Mouse (Mus musculus): Measurements from ENCODE around the gene Slc27a5. TPM values are rescaled to one million over a fixed set of nuclear protein-coding genes. Genes with fewer than 3 reads are reported as not detected.

Gene Slc27a5
- polyA plus RNA-seq, 2 experiments: 0.26 TPM; not detected in 1

- Histone ChIP-seq H3K4me3 (replicated peaks; ENCODE audit: low read length) (peak overlapping the region; percentile 99), H3K27ac (replicated peaks; ENCODE audit: low read depth, low read length) (peak overlapping the region; percentile 99), H3K9me3 (ENCODE audit: control insufficient read depth, low read length) (no peaks in the 10 kb centered on the region), H3K9ac (ENCODE audit: low read depth, low read length, severe bottlenecking) (peak overlapping the region; percentile 98), H3K4me1 (ENCODE audit: control insufficient read depth, insufficient read depth, low read length) (peaks cover 14% of the 10 kb centered on the region), H3K4me2 (replicated peaks; ENCODE audit: low read depth, low read length, severe bottlenecking) (peak overlapping the region; percentile 98), H3K36me3 (ENCODE audit: control insufficient read depth, insufficient read depth, low read length) (peaks cover 44% of the 10 kb centered on the region), H3K27me3 (ENCODE audit: control insufficient read depth, insufficient read depth, low read length) (no peaks in the 10 kb centered on the region)
- DNase-seq (ENCODE audit: low spot score) (peak; percentile 60), ATAC-seq (ENCODE audit: low FRiP score, low read depth) (peak; percentile 48)
- 1% methylated on average over 20 of the region's 44 CpGs for WGBS
- no peak for TF ChIP-seq POLR2A (IDR thresholded peaks at IDR 0.05; ENCODE audit: borderline replicate concordance, extremely low read depth, insufficient read depth, insufficient read length)
Measured at GRCm38 (mm10) chr7:13024805-13025204, 26.8 kb upstream of the Slc27a5 start.

DNA sequence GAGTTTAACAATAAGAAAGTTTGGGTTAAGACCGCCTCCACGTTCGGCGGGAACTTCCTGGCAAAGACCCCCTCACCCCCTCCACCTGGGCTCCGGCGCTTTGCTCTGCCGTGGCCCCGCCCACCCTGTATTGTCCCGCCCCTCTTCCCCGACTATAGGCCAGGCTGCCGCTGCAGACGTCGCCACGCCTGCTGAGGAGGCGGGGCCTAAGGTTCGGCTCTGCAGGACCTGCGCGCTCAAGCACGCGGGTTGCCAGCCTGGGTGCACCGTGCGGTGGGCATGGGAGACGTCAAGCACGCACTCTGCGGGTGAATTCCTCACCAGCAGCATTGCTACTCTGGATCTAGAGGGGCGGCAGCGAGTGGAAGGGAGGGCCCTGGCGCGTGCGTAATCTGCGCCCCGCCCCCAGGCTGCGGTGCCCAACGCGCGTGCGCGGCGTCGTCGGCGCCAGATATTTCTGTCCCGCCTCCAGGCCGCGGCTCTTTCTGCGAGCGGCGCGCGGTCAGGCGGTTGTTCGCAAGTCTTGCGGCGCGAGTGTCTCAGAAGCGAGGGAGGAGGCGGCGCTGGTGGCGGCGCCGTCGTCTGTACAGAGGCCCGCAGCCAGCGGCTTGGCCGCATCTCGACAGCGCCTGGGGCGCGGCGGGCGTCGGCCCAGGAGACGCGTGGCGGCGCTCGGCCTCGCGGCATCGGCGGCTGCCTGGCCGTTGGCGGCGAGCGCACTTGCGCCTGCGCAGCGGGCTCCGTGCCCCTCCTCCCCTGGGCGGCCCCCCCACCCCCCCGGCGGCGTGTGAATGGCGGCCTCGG is 26.1 kb upstream of the Slc27a5 start:
- H3K4me3 ChIP-seq (replicated peaks; ENCODE audit: low read length): peak overlapping the region; percentile 99
- peak overlapping the region; percentile 98 for H3K4me2 ChIP-seq (replicated peaks; ENCODE audit: low read depth, low read length, severe bottlenecking)
- WGBS: under 1% methylated on average over 53 of the region's 95 CpGs
- peaks cover 37% of the 10 kb centered on the region for H3K36me3 ChIP-seq (ENCODE audit: control insufficient read depth, insufficient read depth, low read length)
- peak; percentile 97; the same call in 1 of the 2 replicates for TF ChIP-seq POLR2A (IDR thresholded peaks at IDR 0.05; ENCODE audit: borderline replicate concordance, extremely low read depth, insufficient read depth, insufficient read length)
- peaks cover 14% of the 10 kb centered on the region for H3K4me1 ChIP-seq (ENCODE audit: control insufficient read depth, insufficient read depth, low read length)
- ATAC-seq (ENCODE audit: low FRiP score, low read depth) (peak; percentile 87), DNase-seq (ENCODE audit: low spot score) (peak; percentile 94)
- no peaks in the 10 kb centered on the region for H3K27me3 ChIP-seq (ENCODE audit: control insufficient read depth, insufficient read depth, low read length)
- no peaks in the 10 kb centered on the region for H3K9me3 ChIP-seq (ENCODE audit: control insufficient read depth, low read length)
- H3K9ac ChIP-seq (ENCODE audit: low read depth, low read length, severe bottlenecking): peak overlapping the region; percentile 98
- H3K27ac ChIP-seq (replicated peaks; ENCODE audit: low read depth, low read length): peak overlapping the region; percentile 99

DNA sequence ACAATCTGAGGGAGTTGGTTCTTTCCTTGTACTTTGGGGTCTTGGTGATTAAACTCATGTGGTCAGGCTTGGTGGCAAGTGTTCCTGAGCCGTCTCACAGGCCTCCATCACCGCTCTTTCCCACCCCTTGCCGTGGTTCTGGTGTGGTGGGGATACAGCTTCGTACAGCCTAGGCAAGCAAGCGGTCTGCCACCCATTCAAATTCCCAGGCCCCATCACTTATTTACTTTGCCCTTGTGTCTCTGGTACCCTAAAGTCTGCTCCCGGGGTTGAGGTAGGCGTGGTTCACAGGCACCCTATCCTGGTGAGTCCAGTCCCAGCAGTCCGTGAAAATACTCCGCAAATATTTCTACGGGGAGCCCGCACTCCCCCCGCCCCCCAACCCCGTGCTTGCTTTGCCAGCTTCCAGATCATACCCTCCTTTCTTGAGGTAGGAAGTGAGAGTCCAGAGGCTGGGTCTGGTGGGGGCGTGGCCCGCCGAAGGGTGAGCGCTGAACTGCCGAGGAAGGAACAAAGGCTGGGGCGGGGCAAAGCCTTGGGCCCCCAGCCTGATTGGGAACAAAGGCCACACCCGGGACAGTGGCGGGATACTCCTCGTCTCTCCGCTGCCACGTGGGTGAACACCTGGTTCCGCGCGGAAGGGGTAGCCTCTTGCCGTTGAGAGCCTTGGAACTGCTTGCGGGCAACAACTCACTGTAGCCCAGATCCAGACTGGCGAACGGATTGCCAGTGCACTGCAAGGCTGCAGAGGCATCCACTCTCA is 25.0 kb upstream of the Slc27a5 start:
- WGBS: 2% methylated on average over 31 of the region's 31 CpGs
- DNase-seq (ENCODE audit: low spot score): peak; percentile 88
- H3K4me3 ChIP-seq (replicated peaks; ENCODE audit: low read length): peak overlapping the region; percentile 99
- peak; percentile 69 for ATAC-seq (ENCODE audit: low FRiP score, low read depth)
- no peaks in the 10 kb centered on the region for H3K9me3 ChIP-seq (ENCODE audit: control insufficient read depth, low read length)
- H3K4me2 ChIP-seq (replicated peaks; ENCODE audit: low read depth, low read length, severe bottlenecking): peak overlapping the region; percentile 98
- no peak for TF ChIP-seq POLR2A (IDR thresholded peaks at IDR 0.05; ENCODE audit: borderline replicate concordance, extremely low read depth, insufficient read depth, insufficient read length)
- peaks cover 14% of the 10 kb centered on the region for H3K4me1 ChIP-seq (ENCODE audit: control insufficient read depth, insufficient read depth, low read length)
- peak overlapping the region; percentile 98 for H3K9ac ChIP-seq (ENCODE audit: low read depth, low read length, severe bottlenecking)
- peaks cover 25% of the 10 kb centered on the region for H3K36me3 ChIP-seq (ENCODE audit: control insufficient read depth, insufficient read depth, low read length)
- H3K27ac ChIP-seq (replicated peaks; ENCODE audit: low read depth, low read length): peak overlapping the region; percentile 99
- H3K27me3 ChIP-seq (ENCODE audit: control insufficient read depth, insufficient read depth, low read length): no peaks in the 10 kb centered on the region

DNA sequence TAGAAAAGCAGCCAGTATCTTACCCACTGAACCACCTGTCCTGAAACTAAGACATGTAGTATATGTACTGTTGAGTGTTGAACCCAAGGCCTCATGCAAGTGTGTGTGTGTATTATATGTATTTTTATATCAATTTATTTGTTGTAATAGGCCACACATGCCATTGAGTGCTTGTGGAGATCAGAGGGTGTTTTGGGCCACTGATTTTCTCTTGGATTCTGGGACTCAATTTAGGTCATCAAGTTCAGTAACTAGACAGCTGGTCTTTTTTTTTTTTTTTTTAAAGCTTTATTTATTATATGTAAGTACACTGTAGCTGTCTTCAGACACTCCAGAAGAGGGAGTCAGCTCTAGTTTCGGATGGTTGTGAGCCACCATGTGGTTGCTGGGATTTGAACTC is 17.2 kb upstream of the Slc27a5 start:
- no peak for DNase-seq (ENCODE audit: low spot score)
- Histone ChIP-seq H3K4me1 (ENCODE audit: control insufficient read depth, insufficient read depth, low read length) (peaks cover 4% of the 10 kb centered on the region), H3K9me3 (ENCODE audit: control insufficient read depth, low read length) (no peaks in the 10 kb centered on the region), H3K36me3 (ENCODE audit: control insufficient read depth, insufficient read depth, low read length) (no peaks in the 10 kb centered on the region), H3K27ac (replicated peaks; ENCODE audit: low read depth, low read length) (no peak overlapping the region), H3K9ac (ENCODE audit: low read depth, low read length, severe bottlenecking) (no peak overlapping the region), H3K4me2 (replicated peaks; ENCODE audit: low read depth, low read length, severe bottlenecking) (no peak overlapping the region), H3K27me3 (ENCODE audit: control insufficient read depth, insufficient read depth, low read length) (no peaks in the 10 kb centered on the region), H3K4me3 (replicated peaks; ENCODE audit: low read length) (no peak overlapping the region)
- ATAC-seq (ENCODE audit: low FRiP score, low read depth): no peak
- TF ChIP-seq POLR2A (IDR thresholded peaks at IDR 0.05; ENCODE audit: borderline replicate concordance, extremely low read depth, insufficient read depth, insufficient read length): no peak
- 77% methylated on average over 1 of the region's 1 CpGs for WGBS

DNA sequence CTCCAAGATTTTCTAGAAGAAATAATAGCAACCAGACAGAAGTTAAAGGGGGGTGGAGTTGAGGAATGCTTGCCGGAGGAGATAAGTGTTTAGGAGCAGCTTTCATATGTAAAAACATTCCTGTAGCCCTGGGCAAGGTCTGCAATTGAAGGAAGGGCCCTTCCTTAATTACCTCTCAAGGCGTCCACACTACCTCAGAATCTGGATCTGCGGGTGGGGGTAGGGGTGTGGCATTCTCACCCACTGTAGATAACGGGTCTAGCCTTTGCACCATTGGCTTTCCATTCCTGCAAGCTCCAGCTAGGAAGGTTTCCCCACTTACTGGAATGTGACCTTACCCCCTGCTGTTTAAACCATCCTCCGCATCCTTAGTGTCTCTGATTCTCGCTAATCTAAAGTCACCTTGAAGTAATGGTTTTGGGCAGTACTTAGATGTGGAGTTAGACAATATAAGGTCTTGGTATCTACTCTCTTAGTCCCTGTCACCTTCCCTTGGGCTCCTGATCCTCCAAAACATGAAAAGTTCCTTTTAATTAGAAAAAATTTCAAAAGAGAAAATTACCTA is 16.4 kb upstream of the Slc27a5 start:
- no peaks in the 10 kb centered on the region for H3K27me3 ChIP-seq (ENCODE audit: control insufficient read depth, insufficient read depth, low read length)
- no peak overlapping the region for H3K4me2 ChIP-seq (replicated peaks; ENCODE audit: low read depth, low read length, severe bottlenecking)
- no peak for TF ChIP-seq POLR2A (IDR thresholded peaks at IDR 0.05; ENCODE audit: borderline replicate concordance, extremely low read depth, insufficient read depth, insufficient read length)

More for the DNA sequence above, 16.4 kb upstream of the Slc27a5 start:
- H3K36me3 ChIP-seq (ENCODE audit: control insufficient read depth, insufficient read depth, low read length): no peaks in the 10 kb centered on the region
- H3K4me1 ChIP-seq (ENCODE audit: control insufficient read depth, insufficient read depth, low read length): peaks cover 5% of the 10 kb centered on the region
- no peak for DNase-seq (ENCODE audit: low spot score)
- H3K9ac ChIP-seq (ENCODE audit: low read depth, low read length, severe bottlenecking): no peak overlapping the region
- H3K9me3 ChIP-seq (ENCODE audit: control insufficient read depth, low read length): no peaks in the 10 kb centered on the region
- no peak overlapping the region for H3K27ac ChIP-seq (replicated peaks; ENCODE audit: low read depth, low read length)
- no peak overlapping the region for H3K4me3 ChIP-seq (replicated peaks; ENCODE audit: low read length)
- ATAC-seq (ENCODE audit: low FRiP score, low read depth): no peak
- WGBS: 35% methylated on average over 6 of the region's 6 CpGs
